Mouse (Mus musculus) liver, postnatal 0 days (tissue): ENCODE measurements at regions not wholly inside any gene's neighbourhood (a gene's known extent, or its start where the extent isn't known, plus 50 kb on each side); places are given as distances from the start of the nearest gene placed in this dataset.

Experiments
- ATAC-seq: fragments of 200-750 bp; cut with Nextera tagmentation; 2 replicates; pipeline ENCODE4 v1.8.0; 2017; ENCODE audit warnings: mild to moderate bottlenecking, moderate library complexity
- DNase-seq: peaks from one replicate; pipeline ENCODE4 v3.0.0-alpha.2; 2016
- H3K27ac ChIP-seq: fragments of 300-500 bp; sonication (generic); 2 replicates; pipeline ENCODE4 v1.5.1; 2014; ENCODE audit warnings: antibody characterized with exemption, moderate library complexity, mild to moderate bottlenecking, low read depth
- H3K27me3 ChIP-seq: fragments of 300-500 bp; sonication (generic); 2 replicates; pipeline ENCODE4 v1.6.1; 2014; ENCODE audit warnings: low read length, control low read depth, mixed read lengths; ENCODE audit not compliant: insufficient read depth
- H3K36me3 ChIP-seq: fragments of 300-500 bp; sonication (generic); replicated peaks from 2 replicates; pipeline ENCODE4 v1.6.1; 2014; ENCODE audit warnings: mild to moderate bottlenecking, control low read depth, low read length, moderate library complexity, mixed read lengths; ENCODE audit not compliant: insufficient read depth
- H3K4me1 ChIP-seq: fragments of 300-500 bp; sonication (generic); 2 replicates; pipeline ENCODE4 v1.6.1; 2014; ENCODE audit warnings: antibody characterized with exemption, mild to moderate bottlenecking, control low read depth; ENCODE audit not compliant: insufficient read depth
- H3K4me2 ChIP-seq: fragments of 300-500 bp; sonication (generic); 2 replicates; pipeline ENCODE4 v1.6.1; 2014; ENCODE audit warnings: low read depth, mild to moderate bottlenecking, low read length, moderate library complexity, mixed read lengths
- H3K4me3 ChIP-seq: fragments of 300-500 bp; sonication (generic); 2 replicates; pipeline ENCODE4 v1.5.1; 2014; ENCODE audit warnings: low read depth, low read length
- H3K9ac ChIP-seq: fragments of 300-500 bp; sonication (generic); replicated peaks from 2 replicates; pipeline ENCODE4 v1.6.1; 2014; ENCODE audit warnings: mild to moderate bottlenecking, moderate library complexity
- H3K9me3 ChIP-seq: fragments of 300-500 bp; sonication (generic); 2 replicates; pipeline ENCODE4 v1.6.1; 2016; ENCODE audit warnings: mild to moderate bottlenecking, control low read depth, low read length, mixed read lengths
- CTCF ChIP-seq: sonication (generic); IDR thresholded peaks from 2 replicates; pipeline ENCODE4 v1.5.1; 2016; ENCODE audit warnings: antibody characterized with exemption, low read depth
- EP300 ChIP-seq: IDR thresholded peaks from 2 replicates; pipeline ENCODE4 v1.6.1; 2016; ENCODE audit warnings: antibody characterized with exemption, low read depth, mild to moderate bottlenecking
- WGBS: fragments of 180-500 bp; shearing (Covaris S2); extraction: QIAGEN DNeasy Blood & Tissue Kit; methylation state at CpG from one replicate; pipeline ENCODE4 v1.1.7; 2014; ENCODE audit not compliant: insufficient replicate concordance; 5-methylcytosine and 5-hydroxymethylcytosine counted together

GRCm38 (mm10) chr15:86751436-86752136, 537.3 kb downstream of the Tbc1d22a start:
- no peaks in the 10 kb centered on the region for H3K9me3 ChIP-seq
- no peak for TF ChIP-seq EP300
- TF ChIP-seq CTCF: no peak
- H3K4me3 ChIP-seq: no peak overlapping the region
- no peak for ATAC-seq
- no peaks in the 10 kb centered on the region for H3K27me3 ChIP-seq
- H3K9ac ChIP-seq: no peak overlapping the region
- H3K36me3 ChIP-seq: no peaks in the 10 kb centered on the region
- no peak overlapping the region for H3K27ac ChIP-seq
- DNase-seq: no peak
- 65% methylated on average over 10 of the region's 10 CpGs for WGBS
- H3K4me1 ChIP-seq: no peaks in the 10 kb centered on the region
- no peak overlapping the region for H3K4me2 ChIP-seq

- 77% methylated on average over 10 of the region's 10 CpGs for WGBS
- Histone ChIP-seq H3K27ac (no peak overlapping the region), H3K36me3 (no peaks in the 10 kb centered on the region), H3K9ac (no peak overlapping the region), H3K4me3 (no peak overlapping the region), H3K27me3 (no peaks in the 10 kb centered on the region), H3K4me2 (no peak overlapping the region), H3K9me3 (no peaks in the 10 kb centered on the region; the same call in 1 of the 2 replicates), H3K4me1 (no peaks in the 10 kb centered on the region)
- DNase-seq (no peak), ATAC-seq (no peak)
- TF ChIP-seq CTCF (no peak), EP300 (no peak)
Measured at GRCm38 (mm10) chr15:86763581-86764375, 549.5 kb downstream of the Tbc1d22a start.

DNA sequence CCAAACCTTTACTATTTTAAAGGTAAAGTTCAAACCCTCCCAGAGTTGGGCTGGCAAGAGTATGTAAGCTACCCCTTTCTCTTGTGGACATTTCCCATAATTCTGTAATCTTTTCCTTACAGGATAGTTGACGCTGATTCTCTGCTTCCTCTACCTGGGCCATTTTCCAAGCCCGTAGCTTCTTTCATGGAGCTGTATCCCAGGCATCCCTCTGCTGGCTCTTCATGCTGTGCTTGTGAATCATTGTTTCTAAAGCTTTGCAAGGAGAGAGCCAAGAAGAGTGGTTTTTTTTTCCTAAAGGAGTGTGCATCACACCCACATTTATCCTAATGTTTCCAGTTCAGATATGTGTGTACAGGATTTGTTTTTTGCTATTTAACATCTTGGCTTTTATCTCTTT, 553.4 kb downstream of the Tbc1d22a start:
- no peak for TF ChIP-seq EP300
- TF ChIP-seq CTCF: no peak
- Histone ChIP-seq H3K4me3 (no peak overlapping the region), H3K27ac (no peak overlapping the region), H3K4me1 (no peaks in the 10 kb centered on the region), H3K9ac (no peak overlapping the region), H3K4me2 (no peak overlapping the region), H3K27me3 (no peaks in the 10 kb centered on the region), H3K36me3 (no peaks in the 10 kb centered on the region), H3K9me3 (no peaks in the 10 kb centered on the region; the same call in 1 of the 2 replicates)
- WGBS: 69% methylated on average over 2 of the region's 2 CpGs
- no peak for ATAC-seq
- DNase-seq: no peak

DNA sequence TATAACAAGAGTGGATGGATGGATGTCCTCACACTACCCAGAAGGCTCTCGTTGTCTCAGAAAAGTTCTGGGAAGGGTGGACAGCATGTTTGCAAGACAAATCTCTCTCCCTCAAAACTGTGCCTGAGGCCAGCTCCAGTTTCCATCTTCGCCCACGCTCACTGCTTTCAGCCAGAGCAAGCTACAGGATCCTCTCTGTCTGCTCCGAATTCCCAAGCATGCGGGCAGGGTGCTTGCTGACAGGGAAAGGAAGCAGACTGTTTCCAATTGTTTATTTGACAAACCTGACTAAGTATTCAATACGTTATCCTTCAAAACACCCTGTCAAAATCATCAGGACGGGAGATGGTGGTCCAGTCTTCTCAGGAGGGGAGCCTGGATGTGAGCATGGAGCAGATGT, 558.8 kb downstream of the Tbc1d22a start:
- ATAC-seq (no peak), DNase-seq (no peak)
- H3K9me3 ChIP-seq: no peaks in the 10 kb centered on the region
- no peaks in the 10 kb centered on the region for H3K36me3 ChIP-seq
- 55% methylated on average over 7 of the region's 7 CpGs for WGBS
- H3K4me3 ChIP-seq: no peak overlapping the region
- H3K4me2 ChIP-seq: no peak overlapping the region
- H3K27ac ChIP-seq: no peak overlapping the region
- H3K9ac ChIP-seq: no peak overlapping the region
- no peak for TF ChIP-seq EP300
- TF ChIP-seq CTCF: no peak
- no peaks in the 10 kb centered on the region for H3K27me3 ChIP-seq
- no peaks in the 10 kb centered on the region for H3K4me1 ChIP-seq

DNA sequence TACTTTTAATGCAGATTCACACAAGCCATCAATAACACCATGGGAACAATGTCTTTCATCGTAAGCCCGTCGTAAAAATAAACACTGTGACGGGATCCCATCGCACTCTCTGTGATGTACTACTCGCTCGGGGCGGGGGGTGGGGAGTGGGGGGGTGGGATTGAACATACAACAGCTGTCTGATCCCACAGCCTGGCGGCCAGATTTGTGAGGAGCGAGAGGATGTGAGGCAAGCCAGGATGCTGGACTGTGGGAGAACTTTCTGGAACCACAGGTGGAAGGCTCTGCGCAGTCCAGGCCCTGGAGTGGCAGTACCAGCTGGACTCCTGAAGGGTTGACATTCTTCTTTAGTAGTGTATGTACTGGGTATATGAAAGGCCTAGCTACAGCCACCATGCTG, 563.7 kb downstream of the Tbc1d22a start:
- Histone ChIP-seq H3K4me2 (no peak overlapping the region), H3K4me3 (no peak overlapping the region), H3K27me3 (no peaks in the 10 kb centered on the region), H3K27ac (no peak overlapping the region), H3K9me3 (no peaks in the 10 kb centered on the region), H3K9ac (no peak overlapping the region), H3K36me3 (no peaks in the 10 kb centered on the region), H3K4me1 (no peaks in the 10 kb centered on the region)
- no peak for TF ChIP-seq EP300
- TF ChIP-seq CTCF: no peak
- no peak for DNase-seq
- ATAC-seq: no peak
- 81% methylated on average over 11 of the region's 11 CpGs for WGBS

DNA sequence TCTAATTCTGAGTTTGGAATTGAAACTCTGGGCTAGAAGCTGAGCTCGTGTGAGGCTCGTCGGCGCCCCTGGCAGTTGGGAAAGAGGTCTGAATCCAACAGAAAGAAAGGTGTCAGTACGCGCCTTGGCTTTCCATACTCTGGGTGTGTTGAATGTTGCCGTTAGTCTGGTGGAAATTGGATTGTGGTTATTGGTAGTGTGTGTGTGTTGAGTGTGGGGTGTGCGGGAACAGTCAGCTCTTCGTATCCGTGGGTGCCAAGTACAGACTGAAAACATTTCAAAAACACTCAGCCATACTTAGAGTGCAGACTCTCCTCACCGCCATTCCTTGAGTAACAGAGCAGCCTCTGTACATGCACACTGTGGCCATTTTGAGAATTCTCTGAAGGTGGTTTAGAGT, 566.9 kb downstream of the Tbc1d22a start:
- Histone ChIP-seq H3K27me3 (no peaks in the 10 kb centered on the region), H3K4me3 (no peak overlapping the region), H3K9me3 (no peaks in the 10 kb centered on the region), H3K4me1 (no peaks in the 10 kb centered on the region), H3K9ac (no peak overlapping the region), H3K4me2 (no peak overlapping the region), H3K36me3 (no peaks in the 10 kb centered on the region), H3K27ac (no peak overlapping the region)
- 82% methylated on average over 11 of the region's 11 CpGs for WGBS
- ATAC-seq (no peak), DNase-seq (no peak)
- no peak for TF ChIP-seq CTCF
- TF ChIP-seq EP300: no peak
